Mouse (Mus musculus): ENCODE measurements around the gene Aoah.

The Aoah gene

GRCm38 (mm10) chr13:20793901-20794300, at the start of gene Aoah:
Gene Aoah, plus strand, starts transcription at chr13:20794113.
- in situ Hi-C loops (cut with MboI) = no loop called here

- in situ Hi-C loops (cut with MboI) = no loop called here
These were observed 39.1 kb upstream of the Aoah start for GRCm38 (mm10) chr13:20754843-20755242.

- in situ Hi-C loops (cut with MboI) = no loop called here
These were observed 10.3 kb upstream of the Aoah start for GRCm38 (mm10) chr13:20783648-20784047.

- in situ Hi-C loops (cut with MboI) = no loop called here
These were observed 9.9 kb upstream of the Aoah start for GRCm38 (mm10) chr13:20784060-20784459.

GRCm38 (mm10) chr13:20785960-20786359, 8.0 kb upstream of the Aoah start:
- in situ Hi-C loops (cut with MboI) = no loop called here

GRCm38 (mm10) chr13:20786825-20787245, 7.1 kb upstream of the Aoah start:
- in situ Hi-C loops (cut with MboI) = no loop called here

- in situ Hi-C loops (cut with MboI) = no loop called here
These were observed 6.0 kb upstream of the Aoah start for GRCm38 (mm10) chr13:20787952-20788351.

GRCm38 (mm10) chr13:20796651-20797050, 2.7 kb downstream of the Aoah start:
- in situ Hi-C loops (cut with MboI) = no loop called here

- in situ Hi-C loops (cut with MboI) = no loop called here
These were observed 4.6 kb downstream of the Aoah start for GRCm38 (mm10) chr13:20798536-20798935.

- in situ Hi-C loops (cut with MboI) = no loop called here
These were observed 5.9 kb downstream of the Aoah start for GRCm38 (mm10) chr13:20799772-20800171.

- in situ Hi-C loops (cut with MboI) = no loop called here
These were observed 6.7 kb downstream of the Aoah start for GRCm38 (mm10) chr13:20800569-20800968.

GRCm38 (mm10) chr13:20811782-20812406, 18.0 kb downstream of the Aoah start:
- in situ Hi-C loops (cut with MboI) = no loop called here

GRCm38 (mm10) chr13:20816385-20816784, 22.5 kb downstream of the Aoah start:
- in situ Hi-C loops (cut with MboI) = no loop called here

GRCm38 (mm10) chr13:20820712-20821328, 26.9 kb downstream of the Aoah start:
- in situ Hi-C loops (cut with MboI) = no loop called here

GRCm38 (mm10) chr13:20828728-20829127, 34.8 kb downstream of the Aoah start:
- in situ Hi-C loops (cut with MboI) = no loop called here

- in situ Hi-C loops (cut with MboI) = no loop called here
These were observed 35.4 kb downstream of the Aoah start for GRCm38 (mm10) chr13:20829181-20829900.

GRCm38 (mm10) chr13:20855893-20856292, 62.0 kb downstream of the Aoah start:
- in situ Hi-C loops (cut with MboI) = no loop called here

GRCm38 (mm10) chr13:20899372-20899771, 105.5 kb downstream of the Aoah start:
- in situ Hi-C loops (cut with MboI) = no loop called here

- in situ Hi-C loops (cut with MboI) = no loop called here
These were observed 106.6 kb downstream of the Aoah start for GRCm38 (mm10) chr13:20900396-20900971.

- in situ Hi-C loops (cut with MboI) = no loop called here
These were observed 107.1 kb downstream of the Aoah start for GRCm38 (mm10) chr13:20900972-20901457.

GRCm38 (mm10) chr13:20901634-20902135, 107.8 kb downstream of the Aoah start:
- in situ Hi-C loops (cut with MboI) = no loop called here

- in situ Hi-C loops (cut with MboI) = no loop called here
These were observed 110.2 kb downstream of the Aoah start for GRCm38 (mm10) chr13:20904118-20904517.
